Mouse (Mus musculus) heart, adult 2 months (tissue): ENCODE measurements around the gene Oard1. TPM values are rescaled to one million over a fixed set of nuclear protein-coding genes. Genes with fewer than 3 reads are reported as not detected.
A peak's percentile ranks its signal among the peaks of the same experiment; 100 is the strongest.

Experiments used
- DNase-seq, 2 experiments: peaks; one replicate each; pipeline ENCODE4 v3.0.0; 2021
- H3K27ac ChIP-seq: fragments of 200-600 bp; 2 replicates; pipeline ENCODE4 v1.8.1; 2022
- H3K27me3 ChIP-seq: fragments of 200-500 bp; 2 replicates; pipeline ENCODE4 v1.6.1; 2012; ENCODE audit warnings: mild to moderate bottlenecking, low read length, inconsistent platforms, mixed read lengths; ENCODE audit not compliant: control insufficient read depth, insufficient read depth
- H3K36me3 ChIP-seq: fragments of 200-500 bp; 2 replicates; pipeline ENCODE4 v1.6.1; 2012; ENCODE audit warnings: low read length, inconsistent platforms; ENCODE audit not compliant: control insufficient read depth, insufficient read depth
- H3K4me1 ChIP-seq: fragments of 200-500 bp; 2 replicates; pipeline ENCODE4 v1.6.1; 2011; ENCODE audit warnings: low read length; ENCODE audit not compliant: control insufficient read depth, insufficient read depth
- H3K4me3 ChIP-seq: fragments of 200-600 bp; 2 replicates; pipeline ENCODE4 v1.8.1; 2022
- H3K79me2 ChIP-seq: fragments of 200-500 bp; replicated peaks from 2 replicates; pipeline ENCODE4 v1.6.1; 2012; ENCODE audit warnings: mild to moderate bottlenecking, inconsistent platforms, low read length, moderate library complexity, mixed read lengths; ENCODE audit not compliant: control insufficient read depth, insufficient read depth
- H3K9ac ChIP-seq: fragments of 200-500 bp; 2 replicates; pipeline ENCODE4 v1.6.1; 2012; ENCODE audit warnings: low read depth, mild to moderate bottlenecking, control low read depth, inconsistent platforms, low read length, mixed read lengths
- CTCF ChIP-seq: fragments of 200-600 bp; IDR thresholded peaks from 2 replicates; pipeline ENCODE4 v1.8.1; 2022; ENCODE audit warnings: antibody characterized with exemption, mild to moderate bottlenecking, moderate library complexity
- EP300 ChIP-seq: fragments of 200-500 bp; IDR thresholded peaks from 2 replicates; pipeline ENCODE4 v1.6.1; 2011; ENCODE audit warnings: low read depth, low read length, control low read depth; ENCODE audit not compliant: insufficient read depth
- POLR2A ChIP-seq: fragments of 200-500 bp; IDR thresholded peaks from 2 replicates; pipeline ENCODE4 v1.6.1; 2011; ENCODE audit warnings: mild to moderate bottlenecking, low read depth, low read length, control low read depth; ENCODE audit not compliant: insufficient read depth
- WGBS: fragments of 180-500 bp; shearing (Covaris S2); methylation state at CpG from one replicate; pipeline ENCODE4 v1.1.7; 2018; 5-methylcytosine and 5-hydroxymethylcytosine counted together
- intact Hi-C: fragments of 180-260 bp; cut with DNase I; formaldehyde crosslinking; loops from one replicate; pipeline ENCODE4 v1.15.1; 2025
- polyA plus RNA-seq: library from polyadenylated mRNA; depleted of rRNA; stranded (reverse); fragments of >200 nt; gene quantifications from 2 replicates; pipeline ENCODE4 v1.2.3, GENCODE M21; 2012
- total RNA-seq, 2 experiments: library from RNA; stranded (reverse); gene quantifications; 2 replicates each; pipeline ENCODE4 v1.2.3; 2021

The Oard1 gene
- total and polyA plus RNA-seq, 3 experiments = 8.6 to 21.6 (median 15.5) TPM

DNA sequence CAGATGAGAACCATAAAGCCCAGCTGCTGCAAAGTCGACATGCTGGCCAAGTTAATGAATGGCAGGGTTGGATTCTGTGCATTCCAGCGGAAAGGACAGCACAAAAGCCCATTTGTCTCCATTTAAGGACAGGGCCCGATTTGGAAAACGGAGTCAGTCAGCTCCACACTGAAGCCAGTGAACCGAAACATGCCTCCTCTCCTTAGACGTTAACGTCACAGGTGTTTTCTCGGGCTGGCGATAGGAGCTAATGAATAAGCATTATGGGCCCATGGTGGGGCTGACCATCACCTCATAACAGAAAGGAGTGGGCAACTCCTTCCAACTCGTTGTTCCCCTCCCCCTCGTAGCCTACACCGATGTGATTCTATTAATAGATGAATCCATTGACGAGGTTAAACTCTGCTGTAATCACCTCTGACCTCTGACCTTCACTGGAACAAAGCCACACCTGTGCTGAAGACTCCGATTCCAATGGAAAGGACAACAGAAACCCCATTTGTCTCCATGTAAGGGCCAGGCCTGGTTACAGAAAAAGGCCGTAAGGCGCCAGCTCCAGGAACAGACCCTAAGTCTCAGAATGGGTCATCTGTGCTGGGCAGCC is 33.8 kb downstream of the Oard1 start:
- DNase-seq = no peak
- no peak for TF ChIP-seq CTCF
- TF ChIP-seq POLR2A = no peak
- no peak for TF ChIP-seq EP300
- WGBS = 80% methylated on average over 16 of the region's 16 CpGs
- H3K4me1 ChIP-seq = no peaks in the 10 kb centered on the region
- intact Hi-C loops = no loop called here
- H3K36me3 ChIP-seq = no peaks in the 10 kb centered on the region
- H3K9ac ChIP-seq = no peak overlapping the region
- H3K4me3 ChIP-seq = no peak overlapping the region
- H3K79me2 ChIP-seq = no peaks in the 10 kb centered on the region
- no peaks in the 10 kb centered on the region for H3K27me3 ChIP-seq
- H3K27ac ChIP-seq = no peak overlapping the region

DNA sequence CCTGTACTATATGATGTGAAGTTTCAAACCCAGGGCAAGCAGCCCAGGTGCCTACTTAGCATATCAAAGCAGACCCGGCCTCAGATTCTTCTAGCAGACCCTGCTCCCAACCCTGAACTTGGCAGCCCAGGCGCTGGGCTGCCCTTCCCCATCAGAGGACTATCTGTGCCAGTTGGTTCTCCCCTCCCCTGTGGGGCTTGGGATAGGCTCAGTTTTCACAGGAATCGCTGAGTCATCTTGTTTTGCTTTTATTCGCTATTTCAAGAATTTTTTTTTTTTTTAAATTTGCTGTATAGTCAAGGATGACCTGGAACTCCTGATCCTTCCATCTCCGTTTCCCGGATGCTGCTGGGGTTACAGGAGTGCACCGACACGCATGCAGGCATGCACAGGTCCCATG is 37.9 kb downstream of the Oard1 start:
- TF ChIP-seq EP300 (no peak), POLR2A (no peak), CTCF (no peak)
- Histone ChIP-seq H3K27ac (no peak overlapping the region), H3K9ac (no peak overlapping the region), H3K4me3 (no peak overlapping the region), H3K36me3 (no peaks in the 10 kb centered on the region), H3K4me1 (no peaks in the 10 kb centered on the region), H3K27me3 (no peaks in the 10 kb centered on the region), H3K79me2 (no peaks in the 10 kb centered on the region)
- intact Hi-C loops = no loop called here
- no peak for DNase-seq
- 67% methylated on average over 8 of the region's 8 CpGs for WGBS

DNA sequence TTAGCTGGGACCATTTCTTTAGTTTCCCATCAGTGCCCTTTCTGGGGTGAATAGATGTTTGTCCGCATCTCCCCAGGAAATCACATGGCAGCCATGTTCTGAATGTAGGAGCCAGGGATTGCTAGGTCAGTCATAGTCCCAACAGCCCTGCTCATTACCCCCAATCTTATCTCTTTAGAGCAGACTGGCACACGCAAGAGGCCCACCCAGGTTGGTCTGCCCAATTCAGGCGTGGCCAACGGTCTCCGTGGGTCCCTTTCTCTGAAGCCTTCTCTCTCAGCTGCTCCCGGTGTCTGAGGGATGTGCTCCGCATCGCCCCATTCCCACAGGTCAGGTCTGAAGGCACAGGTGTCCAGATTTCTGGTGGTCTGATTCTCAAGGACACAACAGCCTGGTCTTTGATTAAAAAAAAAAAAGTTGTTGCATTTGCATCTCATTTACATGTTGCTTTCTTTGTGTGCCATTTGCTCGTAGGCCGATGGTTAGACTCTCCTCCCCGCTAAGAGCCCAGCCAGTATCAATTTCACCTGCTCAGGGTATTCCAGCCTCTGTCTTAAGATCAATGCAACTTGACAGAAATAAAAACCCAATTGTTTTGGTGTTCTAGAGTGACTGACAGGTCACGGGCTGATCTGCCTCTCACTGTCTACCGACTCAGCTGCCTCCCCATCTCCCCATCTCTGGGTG is 41.0 kb downstream of the Oard1 start:
- H3K27me3 ChIP-seq = no peaks in the 10 kb centered on the region
- intact Hi-C loops = loop anchor here (5.0 kb wide), 1 partner anchor 34 kb away; no protein-coding TSS in a partner anchor
- 84% methylated on average over 13 of the region's 13 CpGs for WGBS

DNA sequence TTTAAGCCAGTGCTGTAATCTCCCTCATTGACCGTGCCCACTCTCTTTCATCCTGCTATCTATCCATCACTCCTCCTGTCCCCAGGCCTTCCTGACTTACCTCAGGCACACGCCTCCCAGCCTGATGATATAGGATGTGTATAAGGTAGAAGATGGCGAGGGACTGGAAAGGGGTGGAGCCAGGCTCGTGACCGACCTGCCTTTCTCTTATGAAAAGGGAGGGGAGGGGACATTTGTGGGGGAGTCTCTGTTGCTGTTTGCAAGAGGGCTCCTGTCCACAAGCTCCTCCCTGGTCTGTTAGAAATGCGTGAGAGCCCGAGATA is 41.5 kb downstream of the Oard1 start, which contains the start of gene Tspo2:
Gene Tspo2 (minus strand): TSS at position 170 of the 323 bp plus-strand sequence.
- WGBS = 67% methylated on average over 7 of the region's 7 CpGs

More for the DNA sequence above, 41.0 kb downstream of the Oard1 start:
- no peaks in the 10 kb centered on the region for H3K4me1 ChIP-seq
- H3K79me2 ChIP-seq = no peaks in the 10 kb centered on the region
- TF ChIP-seq EP300 = no peak
- no peak for DNase-seq
- no peak overlapping the region for H3K27ac ChIP-seq
- no peak overlapping the region for H3K4me3 ChIP-seq
- no peaks in the 10 kb centered on the region for H3K36me3 ChIP-seq
- no peak overlapping the region for H3K9ac ChIP-seq

DNA sequence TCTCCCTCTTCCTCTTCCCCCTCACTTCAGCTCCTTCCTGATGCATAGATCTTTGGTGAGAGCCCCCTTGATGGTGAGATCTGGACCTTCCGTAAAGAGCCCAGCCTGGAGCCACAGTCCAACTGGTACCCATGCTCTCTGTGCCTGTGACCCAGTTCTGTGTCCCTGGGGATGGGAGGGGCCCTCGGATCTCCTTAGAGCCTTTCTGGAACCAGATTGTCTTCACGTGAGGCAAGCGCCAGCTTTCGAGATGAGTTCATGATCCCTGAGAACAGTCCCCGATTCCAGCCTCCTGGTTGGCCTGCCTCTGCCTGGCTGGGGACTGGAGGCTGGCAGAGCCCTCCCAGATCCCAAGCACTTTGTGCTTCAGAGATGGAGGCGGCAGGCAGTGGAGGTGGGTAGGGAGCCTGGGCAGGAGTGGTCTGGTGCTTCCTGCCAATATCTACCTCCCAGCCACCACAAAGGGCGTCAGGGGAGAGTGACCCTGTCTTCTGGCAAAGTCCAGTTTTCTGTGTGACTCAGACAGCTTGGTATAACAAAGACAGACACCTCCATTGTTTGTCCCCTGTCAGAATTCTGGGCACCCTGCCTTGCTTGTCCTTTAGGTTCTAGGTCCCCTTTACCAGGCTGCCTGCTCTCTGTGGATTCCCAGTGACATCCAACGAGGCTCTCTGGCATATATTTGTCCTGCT is 42.1 kb downstream of the Oard1 start:
- no peaks in the 10 kb centered on the region for H3K36me3 ChIP-seq
- no peak for DNase-seq
- no peak overlapping the region for H3K27ac ChIP-seq
- H3K4me1 ChIP-seq = no peaks in the 10 kb centered on the region
- H3K4me3 ChIP-seq = no peak overlapping the region
- H3K27me3 ChIP-seq = no peaks in the 10 kb centered on the region
- no peak for TF ChIP-seq EP300
- TF ChIP-seq CTCF = no peak
- TF ChIP-seq POLR2A = no peak
- H3K79me2 ChIP-seq = no peaks in the 10 kb centered on the region
- WGBS = 52% methylated on average over 9 of the region's 9 CpGs
- H3K9ac ChIP-seq = no peak overlapping the region
- intact Hi-C loops = loop anchor here (5.0 kb wide), 1 partner anchor 35 kb away; no protein-coding TSS in a partner anchor

More for the DNA sequence above, 41.5 kb downstream of the Oard1 start, which contains the start of gene Tspo2:
- H3K27me3 ChIP-seq = no peaks in the 10 kb centered on the region
- intact Hi-C loops = loop anchor here (5.0 kb wide), 1 partner anchor 34 kb away; no protein-coding TSS in a partner anchor
- no peak within 1 kb of the TSS for H3K9ac ChIP-seq
- H3K4me1 ChIP-seq = no peaks in the 10 kb centered on the region
- no peaks in the 10 kb centered on the region for H3K36me3 ChIP-seq
- H3K4me3 ChIP-seq = no peak within 1 kb of the TSS
- no peaks in the 10 kb centered on the region for H3K79me2 ChIP-seq
- TF ChIP-seq POLR2A (no peak), CTCF (no peak), EP300 (no peak)
- H3K27ac ChIP-seq = no peak within 1 kb of the TSS
- no peak for DNase-seq

DNA sequence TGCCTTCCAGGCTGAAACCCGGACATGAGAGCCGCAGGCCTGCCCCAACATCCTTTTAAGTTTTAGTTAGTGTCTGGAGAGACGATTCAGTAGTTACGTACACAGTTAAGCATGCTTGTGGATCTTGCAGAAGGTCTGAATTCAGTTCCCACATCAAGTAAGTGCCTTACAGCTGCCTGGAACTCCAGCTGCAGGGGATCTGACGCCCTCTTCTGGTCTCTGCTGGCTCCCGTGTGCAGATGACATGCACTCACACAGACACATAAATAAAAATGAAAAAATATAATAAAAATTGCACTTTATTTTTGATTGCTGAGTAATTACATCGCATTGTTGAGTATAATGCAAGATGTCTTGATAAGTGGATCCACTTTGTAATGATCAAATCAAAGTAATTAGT is 43.7 kb downstream of the Oard1 start:
- no peak for DNase-seq
- no peak overlapping the region for H3K9ac ChIP-seq
- no peaks in the 10 kb centered on the region for H3K79me2 ChIP-seq
- intact Hi-C loops = loop anchor here (5.0 kb wide), 1 partner anchor 36 kb away; no protein-coding TSS in a partner anchor
- no peaks in the 10 kb centered on the region for H3K36me3 ChIP-seq
- no peak overlapping the region for H3K4me3 ChIP-seq
- no peaks in the 10 kb centered on the region for H3K27me3 ChIP-seq
- H3K4me1 ChIP-seq = no peaks in the 10 kb centered on the region
- no peak overlapping the region for H3K27ac ChIP-seq
- TF ChIP-seq POLR2A = no peak
- peak; percentile 45 for TF ChIP-seq CTCF
- 87% methylated on average over 7 of the region's 7 CpGs for WGBS
